In the genomic region with DNA sequence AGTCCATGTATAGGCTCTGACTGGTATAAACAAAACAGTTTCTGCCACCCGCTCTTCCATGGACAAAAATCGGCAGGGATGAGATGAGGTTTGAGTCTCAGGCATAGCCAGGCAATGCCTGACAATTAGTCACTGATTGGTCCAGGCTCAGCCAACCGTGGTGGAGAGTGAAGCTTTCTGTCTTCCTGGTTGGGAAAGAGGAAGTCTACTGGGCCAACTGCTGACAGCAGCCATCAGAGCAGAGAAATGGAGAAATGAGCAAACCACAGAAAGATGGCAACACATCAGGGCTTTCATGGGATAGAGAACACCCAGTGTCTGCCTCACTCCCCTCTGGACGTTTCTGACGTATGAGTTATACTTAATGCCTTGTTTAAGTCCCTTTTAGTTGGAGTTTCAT, we compare ENCODE assay signal across 10 mouse cellular contexts. TPM values are rescaled to one million over a fixed set of nuclear protein-coding genes. Genes with fewer than 3 reads are reported as not detected.
A peak's percentile ranks its signal among the peaks of the same experiment; 100 is the strongest.
DNase-seq lines count a peak whose midpoint lies in the region; ATAC-seq lines count a peak whose summit lies in the region.
"Had no signal": no experiment of that assay in that cellular context is flagged by ENCODE, and none has a peak within 500 bp of the region (broad histone marks: within the 10 kb centered on the region; RNA-seq: fewer than 3 reads in every experiment).

No protein-coding gene starts in this region.

- intact Hi-C loops in gastrocnemius, postnatal 36 days (cut with DNase I) = no loop called here
- intact Hi-C loops in left cerebral cortex, postnatal 4 days (cut with DNase I) = no loop called here

- peak; percentile 98 for ATAC-seq in granulocyte monocyte progenitor cell, adult 5-6 weeks (replicated peaks; ENCODE audit: poor library complexity, severe bottlenecking)

- DNase-seq in gastrocnemius, postnatal 25 days = peak; percentile 19
- no peak for DNase-seq in gastrocnemius, postnatal 36 days
- peak; percentile 74 for DNase-seq in A20 (ENCODE audit: low read depth, low spot score)
- DNase-seq in lung, postnatal 36 days = peak; percentile 73
- no peak for DNase-seq in urinary bladder, postnatal 14 days (ENCODE audit: low spot score)
- DNase-seq in cerebellum, postnatal 14 days = no peak
- no peak for DNase-seq in left cerebral cortex, postnatal 4 days
- DNase-seq: thymus, postnatal 14 days had no signal

RNA-seq across cellular contexts. Expression of a gene that starts 15.6 kb away (rescaled TPM):
- total RNA-seq in gastrocnemius, postnatal 25 days (2021) = 1 to 10 TPM; 2.1 to 2.2 TPM
- total RNA-seq in gastrocnemius, postnatal 36 days (2021) = 1 to 10 TPM; 2.0 TPM
- 8.3 TPM in 1 of 2 replicates, not detected in the other for total RNA-seq in granulocyte monocyte progenitor cell, adult 5-6 weeks (2014; fragmentation: Nextera tagmentation)
- 0.09 and 1.1 TPM in 2 replicates for total RNA-seq in granulocyte monocyte progenitor cell, adult 5-6 weeks (2017)
- total RNA-seq in left cerebral cortex, postnatal 4 days (2021) = 1 to 10 TPM; 6.1 to 6.5 TPM
- total RNA-seq: megakaryocyte-erythroid progenitor cell, adult 5-6 weeks had no signal

Comparison
In these comparisons a context has a peak if more than half of its experiments do, and no peak if none do; other contexts are left out.
1. DNase-seq: peak in gastrocnemius, postnatal 25 days (single experiment), A20 (single experiment) and lung, postnatal 36 days (single experiment); none in gastrocnemius, postnatal 36 days (0 of 2), urinary bladder, postnatal 14 days (single experiment), cerebellum, postnatal 14 days (0 of 2) and left cerebral cortex, postnatal 4 days (single experiment).